Mouse (Mus musculus): ENCODE data around the gene Gm20716. TPM values are rescaled to one million over a fixed set of nuclear protein-coding genes. Genes with fewer than 3 reads are reported as not detected.
"Not testable (repeated sequence)": the region's sequence is repeated elsewhere in the genome, so short reads cannot be mapped to it uniquely, and the experiment has no call there.

Gene Gm20716
- polyA plus RNA-seq, 1 experiment, result 46.6 TPM

- H3K4me3 ChIP-seq (ENCODE audit: insufficient read depth, low read length), result no peak overlapping the region
- TF ChIP-seq POLR2A (IDR thresholded peaks at IDR 0.05; ENCODE audit: low read depth, low read length), result no peak
- TF ChIP-seq CTCF (IDR thresholded peaks at IDR 0.05; ENCODE audit: borderline replicate concordance, insufficient read depth, low read length), result no peak
- H3K4me1 ChIP-seq (ENCODE audit: control insufficient read depth, insufficient read depth, low read length), result peaks cover 4% of the 10 kb centered on the region; the same call in 1 of the 2 replicates
- peak overlapping the region; percentile 47; the same call in 1 of the 2 replicates for H3K27ac ChIP-seq (ENCODE audit: insufficient read depth, low read length)
These were observed 61.0 kb downstream of the Gm20716 start for GRCm38 (mm10) chr2:168168892-168169799.

DNA sequence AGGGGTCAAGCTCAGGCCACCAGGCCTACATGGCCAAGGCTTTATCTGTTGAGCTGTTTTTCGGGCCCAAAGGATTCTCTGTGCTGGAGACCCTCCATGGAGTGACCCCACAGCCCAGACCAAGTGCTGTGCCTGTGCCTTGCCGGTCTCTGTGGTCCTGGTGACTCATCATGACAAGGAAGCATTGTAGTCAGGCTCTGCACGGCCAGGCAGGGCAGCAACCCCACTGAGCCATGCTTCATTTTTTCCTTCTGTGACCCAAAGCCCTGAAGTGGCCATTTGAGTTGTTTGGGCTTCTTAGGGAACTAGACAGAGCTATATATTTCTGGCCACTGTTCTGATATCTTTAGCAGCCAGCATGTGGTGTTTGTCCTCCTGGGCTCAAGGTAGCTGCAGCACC lies 62.4 kb downstream of the Gm20716 start:
- Histone ChIP-seq H3K27ac (ENCODE audit: insufficient read depth, low read length) (no peak overlapping the region), H3K4me1 (ENCODE audit: control insufficient read depth, insufficient read depth, low read length) (peaks cover 4% of the 10 kb centered on the region; the same call in 1 of the 2 replicates)
- no peak for TF ChIP-seq CTCF (IDR thresholded peaks at IDR 0.05; ENCODE audit: borderline replicate concordance, insufficient read depth, low read length)
- TF ChIP-seq POLR2A (IDR thresholded peaks at IDR 0.05; ENCODE audit: low read depth, low read length), result no peak

GRCm38 (mm10) chr2:168166750-168167460 lies 63.3 kb downstream of the Gm20716 start:
- Histone ChIP-seq H3K4me1 (ENCODE audit: control insufficient read depth, insufficient read depth, low read length) (peaks cover 4% of the 10 kb centered on the region; the same call in 1 of the 2 replicates), H3K27ac (ENCODE audit: insufficient read depth, low read length) (no peak overlapping the region), H3K4me3 (ENCODE audit: insufficient read depth, low read length) (no peak overlapping the region)
- TF ChIP-seq CTCF (IDR thresholded peaks at IDR 0.05; ENCODE audit: borderline replicate concordance, insufficient read depth, low read length) (no peak), POLR2A (IDR thresholded peaks at IDR 0.05; ENCODE audit: low read depth, low read length) (no peak)

More for the DNA sequence above, 62.4 kb downstream of the Gm20716 start:
- H3K4me3 ChIP-seq (ENCODE audit: insufficient read depth, low read length), result no peak overlapping the region

DNA sequence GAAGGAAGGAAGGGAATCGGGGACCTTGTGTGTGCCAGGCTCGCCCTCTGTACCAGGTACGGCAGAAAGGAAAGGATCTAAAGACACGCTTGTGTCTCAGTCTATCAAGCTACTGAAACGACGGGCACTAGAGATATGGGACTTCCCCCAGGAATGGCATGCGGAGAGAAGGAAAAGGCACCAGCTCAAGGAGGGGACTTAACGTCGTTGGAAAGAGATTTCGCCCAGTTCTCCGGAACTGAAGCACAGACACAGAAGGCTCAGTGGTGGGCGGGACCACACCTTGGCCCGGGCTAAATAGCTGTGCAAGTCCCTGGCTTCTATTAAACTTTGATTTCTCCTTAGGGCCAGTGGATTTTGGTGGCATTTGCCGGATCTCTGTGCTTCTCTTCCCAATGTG lies 68.2 kb downstream of the Gm20716 start:
- Histone ChIP-seq H3K27ac (ENCODE audit: insufficient read depth, low read length) (no peak overlapping the region), H3K4me3 (ENCODE audit: insufficient read depth, low read length) (no peak overlapping the region), H3K4me1 (ENCODE audit: control insufficient read depth, insufficient read depth, low read length) (no peaks in the 10 kb centered on the region)
- no peak for TF ChIP-seq POLR2A (IDR thresholded peaks at IDR 0.05; ENCODE audit: low read depth, low read length)
- no peak for TF ChIP-seq CTCF (IDR thresholded peaks at IDR 0.05; ENCODE audit: borderline replicate concordance, insufficient read depth, low read length)

DNA sequence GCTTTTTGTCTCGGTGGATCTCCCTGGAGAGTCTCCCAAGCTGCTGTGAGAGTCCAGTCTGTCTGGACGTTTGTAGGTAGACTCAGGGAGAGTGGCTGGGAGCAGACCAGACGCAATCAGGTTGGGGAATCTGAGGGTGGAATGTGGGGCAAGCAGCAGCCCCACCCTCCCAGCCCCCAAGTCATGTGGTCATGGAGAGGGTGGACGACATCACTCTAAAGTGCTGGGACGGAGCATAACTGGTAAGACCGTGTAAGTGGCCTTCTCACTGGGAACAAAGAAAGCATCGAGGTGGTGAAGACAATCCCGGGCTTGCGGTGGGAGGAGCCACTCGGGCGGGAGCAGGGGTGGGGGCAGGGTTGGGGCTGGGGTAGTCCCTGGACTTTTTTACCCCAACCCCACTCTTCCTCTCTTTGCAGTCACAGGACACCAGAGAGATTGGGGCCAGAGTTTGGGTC lies 68.6 kb downstream of the Gm20716 start:
- H3K4me3 ChIP-seq (ENCODE audit: insufficient read depth, low read length), result no peak overlapping the region
- no peaks in the 10 kb centered on the region for H3K4me1 ChIP-seq (ENCODE audit: control insufficient read depth, insufficient read depth, low read length)
- H3K27ac ChIP-seq (ENCODE audit: insufficient read depth, low read length), result no peak overlapping the region

DNA sequence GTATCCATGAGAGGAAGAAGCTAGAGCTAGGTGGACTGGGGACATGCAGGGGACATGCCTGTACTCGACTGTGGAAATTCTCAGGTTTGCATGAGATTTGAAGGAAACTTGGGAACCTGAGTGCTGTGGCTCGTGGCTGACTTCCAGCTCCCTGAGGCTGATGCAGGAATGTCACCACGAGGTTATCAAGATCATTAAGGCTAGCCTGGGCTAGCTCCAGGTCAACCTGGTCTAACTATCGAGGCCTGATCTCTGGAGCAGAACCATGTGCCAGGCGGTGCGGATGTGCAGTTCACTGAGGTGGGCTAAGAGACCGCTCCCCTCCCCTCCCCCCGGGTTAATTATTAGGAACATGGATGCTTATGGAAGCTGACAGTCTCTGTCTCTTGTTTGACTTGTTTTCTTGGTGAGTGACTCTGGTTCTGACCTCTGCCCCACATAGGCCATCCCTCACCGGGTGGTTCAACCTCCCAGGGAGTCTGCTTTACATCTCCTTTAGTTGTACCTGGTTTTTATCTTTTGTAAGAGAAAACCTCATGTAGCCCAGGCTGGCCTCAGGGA lies 69.7 kb downstream of the Gm20716 start:
- H3K27ac ChIP-seq (ENCODE audit: insufficient read depth, low read length), result no peak overlapping the region

More for the DNA sequence above, 68.6 kb downstream of the Gm20716 start:
- TF ChIP-seq CTCF (IDR thresholded peaks at IDR 0.05; ENCODE audit: borderline replicate concordance, insufficient read depth, low read length) (no peak), POLR2A (IDR thresholded peaks at IDR 0.05; ENCODE audit: low read depth, low read length) (no peak)

DNA sequence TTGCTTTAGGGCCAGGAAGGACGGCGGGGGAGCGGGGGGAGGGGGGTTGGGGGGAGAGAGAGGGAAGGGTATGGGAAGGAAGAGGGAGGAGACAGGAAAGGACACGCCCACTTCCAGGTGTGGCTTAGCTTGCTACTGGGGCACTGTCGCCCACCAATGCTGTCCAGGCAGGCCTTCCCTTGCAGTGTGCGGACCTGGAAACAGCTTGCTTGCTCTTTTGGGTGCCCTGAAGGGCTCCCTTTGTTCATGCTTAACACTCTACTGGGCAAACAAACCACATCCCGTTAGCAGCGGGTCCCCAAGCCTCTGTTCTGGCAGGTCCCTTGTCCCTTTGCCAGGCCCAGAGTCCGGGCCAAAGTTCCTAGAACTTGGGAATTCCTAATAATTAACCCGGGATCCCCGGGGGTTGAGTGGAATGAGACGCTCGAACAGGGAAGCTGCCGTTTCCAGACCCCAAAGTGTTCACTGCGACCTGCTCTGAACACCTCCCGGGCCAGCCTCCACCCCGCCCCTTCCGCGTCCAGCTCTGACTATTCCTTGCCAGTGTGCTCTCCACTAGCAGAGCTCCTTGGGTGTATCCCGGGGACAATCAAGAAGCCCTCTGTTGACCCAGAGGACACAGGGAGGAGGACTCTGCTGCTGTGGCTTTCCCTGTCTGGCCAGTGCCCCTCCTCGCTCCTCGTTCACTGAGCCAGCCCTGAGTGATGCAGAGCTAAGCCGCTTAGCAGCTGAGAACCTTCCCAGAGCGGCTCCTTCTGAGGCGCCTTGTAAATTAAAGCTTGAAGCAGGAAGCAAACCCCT lies 71.1 kb downstream of the Gm20716 start:
- Histone ChIP-seq H3K4me3 (ENCODE audit: insufficient read depth, low read length) (no peak overlapping the region), H3K4me1 (ENCODE audit: control insufficient read depth, insufficient read depth, low read length) (no peaks in the 10 kb centered on the region), H3K27ac (ENCODE audit: insufficient read depth, low read length) (no peak overlapping the region)
- TF ChIP-seq CTCF (IDR thresholded peaks at IDR 0.05; ENCODE audit: borderline replicate concordance, insufficient read depth, low read length) (no peak), POLR2A (IDR thresholded peaks at IDR 0.05; ENCODE audit: low read depth, low read length) (no peak)

More for the DNA sequence above, 69.7 kb downstream of the Gm20716 start:
- no peak for TF ChIP-seq CTCF (IDR thresholded peaks at IDR 0.05; ENCODE audit: borderline replicate concordance, insufficient read depth, low read length)
- Histone ChIP-seq H3K4me1 (ENCODE audit: control insufficient read depth, insufficient read depth, low read length) (no peaks in the 10 kb centered on the region), H3K4me3 (ENCODE audit: insufficient read depth, low read length) (no peak overlapping the region)

DNA sequence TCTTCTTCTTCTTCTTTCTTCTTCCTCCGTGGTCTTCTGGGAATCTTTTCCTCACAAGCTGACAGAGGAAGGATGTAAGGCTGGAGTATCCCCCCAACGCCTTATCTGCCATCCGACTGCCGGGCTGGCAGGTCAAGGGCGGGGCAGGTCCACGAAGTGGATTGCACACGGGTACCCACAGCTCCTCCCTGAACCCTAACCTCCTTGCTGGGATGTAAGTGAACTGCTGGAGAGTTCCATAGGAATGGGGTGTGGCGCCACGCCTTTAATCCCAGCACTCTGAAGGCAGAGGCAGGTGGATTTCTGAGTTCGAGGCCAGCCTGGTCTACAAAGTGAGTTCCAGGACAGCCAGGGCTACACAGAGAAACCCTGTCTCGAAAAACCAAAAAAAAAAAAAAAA lies 72.2 kb downstream of the Gm20716 start:
- H3K4me3 ChIP-seq (ENCODE audit: insufficient read depth, low read length); H3K27ac ChIP-seq (ENCODE audit: insufficient read depth, low read length); H3K4me1 ChIP-seq (ENCODE audit: control insufficient read depth, insufficient read depth, low read length): not testable (repeated sequence)

GRCm38 (mm10) chr2:168156361-168156760 lies 73.8 kb downstream of the Gm20716 start:
- TF ChIP-seq POLR2A (IDR thresholded peaks at IDR 0.05; ENCODE audit: low read depth, low read length) (no peak), CTCF (IDR thresholded peaks at IDR 0.05; ENCODE audit: borderline replicate concordance, insufficient read depth, low read length) (no peak)
- Histone ChIP-seq H3K27ac (ENCODE audit: insufficient read depth, low read length) (no peak overlapping the region), H3K4me3 (ENCODE audit: insufficient read depth, low read length) (no peak overlapping the region), H3K4me1 (ENCODE audit: control insufficient read depth, insufficient read depth, low read length) (no peaks in the 10 kb centered on the region)

Data from embryonic fibroblast, embryonic 13.5 days (primary cell).